Mouse (Mus musculus) midbrain, postnatal 0 days (tissue): ENCODE measurements around the gene Dcaf8. TPM values are rescaled to one million over a fixed set of nuclear protein-coding genes. Genes with fewer than 3 reads are reported as not detected.

ENCODE experiments used
- ATAC-seq: fragments of 200-750 bp; cut with Nextera tagmentation; 2 replicates; pipeline ENCODE4 v1.8.0; 2017; ENCODE audit warnings: moderate number of reproducible peaks, mild to moderate bottlenecking, moderate TSS enrichment, moderate library complexity; ENCODE audit not compliant: low FRiP score
- DNase-seq: peaks from one replicate; pipeline ENCODE4 v3.0.0-alpha.2; 2015; ENCODE audit warnings: low spot score
- H3K27ac ChIP-seq: fragments of 300-500 bp; sonication (generic); 2 replicates; pipeline ENCODE4 v1.5.1; 2014; ENCODE audit warnings: low read depth, mild to moderate bottlenecking, low read length, mixed read lengths
- H3K27me3 ChIP-seq: fragments of 300-500 bp; sonication (generic); 2 replicates; pipeline ENCODE4 v1.6.1; 2014; ENCODE audit warnings: low read length, control low read depth, mixed read lengths; ENCODE audit not compliant: insufficient read depth
- H3K36me3 ChIP-seq: fragments of 300-500 bp; sonication (generic); 2 replicates; pipeline ENCODE4 v1.6.1; 2014; ENCODE audit warnings: low read length, control low read depth, mixed read lengths; ENCODE audit not compliant: insufficient read depth
- H3K4me1 ChIP-seq: fragments of 300-500 bp; sonication (generic); 2 replicates; pipeline ENCODE4 v1.6.1; 2014; ENCODE audit warnings: mild to moderate bottlenecking, control low read depth, antibody characterized with exemption, low read length, mixed read lengths; ENCODE audit not compliant: insufficient read depth
- H3K4me2 ChIP-seq: fragments of 300-500 bp; sonication (generic); 2 replicates; pipeline ENCODE4 v1.6.1; 2014; ENCODE audit warnings: low read depth, mild to moderate bottlenecking, low read length, mixed read lengths; ENCODE audit not compliant: poor library complexity, severe bottlenecking
- H3K4me3 ChIP-seq: fragments of 300-500 bp; sonication (generic); 2 replicates; pipeline ENCODE4 v1.5.1; 2014; ENCODE audit warnings: low read depth, mild to moderate bottlenecking, low read length, moderate library complexity
- H3K9ac ChIP-seq: fragments of 300-500 bp; sonication (generic); replicated peaks from 2 replicates; pipeline ENCODE4 v1.6.1; 2014; ENCODE audit warnings: mild to moderate bottlenecking, low read length, moderate library complexity, mixed read lengths; ENCODE audit not compliant: poor library complexity, severe bottlenecking
- H3K9me3 ChIP-seq: fragments of 300-500 bp; sonication (generic); 2 replicates; pipeline ENCODE4 v1.6.1; 2016; ENCODE audit warnings: low read length, control low read depth
- CTCF ChIP-seq: IDR thresholded peaks from 2 replicates; pipeline ENCODE4 v1.5.1; 2016; ENCODE audit warnings: antibody characterized with exemption, mild to moderate bottlenecking
- WGBS: fragments of 180-500 bp; shearing (Covaris S2); extraction: QIAGEN DNeasy Blood & Tissue Kit; methylation state at CpG from one replicate; pipeline ENCODE4 v1.1.7; 2014; 5-methylcytosine and 5-hydroxymethylcytosine counted together
- polyA plus RNA-seq: library from polyadenylated mRNA; unstranded; fragments of >200 nt; fragmentation: Nextera tagmentation; extraction: Ambion mirVana; gene quantifications from 2 replicates; pipeline ENCODE4 v1.2.1, GENCODE M21; 2015
- total RNA-seq: library from RNA; depleted of rRNA; stranded (reverse); fragments of >200 nt; gene quantifications from 2 replicates; pipeline ENCODE4 v1.2.3, GENCODE M21; 2014; rRNA removed

The Dcaf8 gene
- 64.6 and 72.8 TPM in 2 replicates for total RNA-seq
- 66.8 and 67.6 TPM in 2 replicates for polyA plus RNA-seq

DNA sequence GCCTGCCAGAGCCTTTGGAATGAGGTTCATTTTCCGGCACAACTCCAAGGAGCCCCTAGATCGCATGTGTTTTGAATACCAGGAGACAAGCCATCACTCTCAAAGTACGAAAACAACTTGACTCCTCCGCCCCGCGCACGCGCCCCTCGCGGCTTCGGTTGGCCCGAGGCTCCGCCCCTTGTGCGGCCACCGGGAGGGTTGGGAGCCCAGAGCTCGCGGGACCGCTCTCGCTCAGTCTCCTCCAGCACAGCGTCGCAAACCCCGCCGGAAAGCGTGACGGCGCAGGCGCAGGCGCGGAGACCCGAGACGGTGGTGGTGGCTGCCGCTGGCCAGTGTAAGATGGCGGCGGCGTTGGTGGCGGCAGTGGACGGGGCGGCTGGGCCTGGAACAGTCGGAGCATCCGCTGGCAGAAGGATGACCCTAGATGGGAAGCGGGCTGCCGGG lies at the start of gene Dcaf8:
Gene Dcaf8, plus strand, starts transcription at position 250 of the 444 bp plus-strand sequence.
- no peaks in the 10 kb centered on the region for H3K9me3 ChIP-seq
- no peaks in the 10 kb centered on the region for H3K27me3 ChIP-seq
- H3K4me1 ChIP-seq: peaks cover 15% of the 10 kb centered on the region
- peak within 1 kb of the TSS; percentile 98 for H3K9ac ChIP-seq
- ATAC-seq (peak; percentile 100), DNase-seq (peak; percentile 96)
- no peaks in the 10 kb centered on the region for H3K36me3 ChIP-seq
- H3K27ac ChIP-seq: peak within 1 kb of the TSS; percentile 86
- H3K4me2 ChIP-seq: peak within 1 kb of the TSS; percentile 85
- under 1% methylated on average over 40 of the region's 42 CpGs for WGBS
- no peak for TF ChIP-seq CTCF
- peak within 1 kb of the TSS; percentile 99 for H3K4me3 ChIP-seq

DNA sequence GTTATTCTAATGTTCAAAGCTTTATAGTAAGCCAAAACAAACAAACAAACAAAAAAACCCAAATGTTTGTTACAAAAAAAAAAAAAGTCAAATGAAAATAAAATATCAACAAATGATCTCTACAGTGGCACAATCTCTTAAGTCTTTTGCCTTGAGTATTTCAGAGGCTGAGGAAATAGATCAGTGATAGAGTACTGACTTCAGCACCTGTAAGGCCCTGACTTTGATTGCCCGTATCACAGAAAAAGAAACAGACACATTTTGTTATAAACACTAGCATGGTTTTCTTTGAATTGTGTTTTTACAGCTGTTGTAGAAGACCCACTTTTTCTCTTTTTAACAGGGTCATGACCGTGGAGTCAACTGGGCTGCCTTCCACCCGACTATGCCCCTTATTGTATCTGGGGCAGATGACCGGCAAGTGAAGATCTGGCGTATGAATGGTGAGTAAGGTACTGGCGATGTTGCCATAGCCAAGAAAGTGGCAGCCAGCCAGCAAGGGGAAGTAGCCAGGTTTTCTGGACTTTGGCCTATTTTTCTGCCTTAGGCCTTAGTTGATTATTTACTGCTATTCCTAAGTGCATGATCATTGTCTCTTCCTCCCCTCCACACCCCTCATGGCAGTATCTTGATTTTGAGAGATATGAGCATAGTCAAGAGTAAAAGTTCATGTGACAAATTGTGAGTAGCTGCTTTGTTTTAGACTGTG lies 48.4 kb upstream of the Dcaf8 start:
- no peak overlapping the region for H3K4me2 ChIP-seq
- no peak overlapping the region for H3K27ac ChIP-seq
- no peaks in the 10 kb centered on the region for H3K9me3 ChIP-seq
- DNase-seq (no peak), ATAC-seq (no peak)
- no peaks in the 10 kb centered on the region for H3K27me3 ChIP-seq
- H3K4me3 ChIP-seq: no peak overlapping the region
- 77% methylated on average over 6 of the region's 6 CpGs for WGBS
- peaks cover 59% of the 10 kb centered on the region for H3K36me3 ChIP-seq
- no peak overlapping the region for H3K9ac ChIP-seq
- no peaks in the 10 kb centered on the region for H3K4me1 ChIP-seq
- no peak for TF ChIP-seq CTCF

DNA sequence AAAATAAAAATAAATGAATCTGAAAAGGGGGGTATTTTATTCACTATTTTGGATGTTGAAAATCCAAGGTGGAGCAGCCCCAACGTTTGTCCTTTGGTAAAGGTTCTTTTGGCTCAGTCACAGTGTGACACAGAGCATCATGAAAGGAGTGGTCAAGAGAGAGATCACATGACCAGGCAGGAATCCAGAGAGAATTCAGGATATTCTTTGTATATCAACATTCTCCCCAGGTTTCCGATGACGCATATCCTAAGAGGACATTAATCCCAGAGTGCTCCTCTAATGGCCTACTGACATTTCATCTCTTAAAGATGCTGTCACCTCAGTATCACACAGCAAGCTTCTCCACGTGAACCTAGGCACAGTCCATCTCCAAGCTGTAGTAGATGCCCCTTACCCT lies 44.3 kb upstream of the Dcaf8 start:
- 78% methylated on average over 4 of the region's 4 CpGs for WGBS
- Histone ChIP-seq H3K27me3 (no peaks in the 10 kb centered on the region), H3K27ac (no peak overlapping the region), H3K4me2 (no peak overlapping the region), H3K4me1 (no peaks in the 10 kb centered on the region), H3K9me3 (no peaks in the 10 kb centered on the region), H3K36me3 (peaks cover 77% of the 10 kb centered on the region), H3K4me3 (no peak overlapping the region), H3K9ac (no peak overlapping the region)
- TF ChIP-seq CTCF: no peak
- ATAC-seq (no peak), DNase-seq (no peak)

DNA sequence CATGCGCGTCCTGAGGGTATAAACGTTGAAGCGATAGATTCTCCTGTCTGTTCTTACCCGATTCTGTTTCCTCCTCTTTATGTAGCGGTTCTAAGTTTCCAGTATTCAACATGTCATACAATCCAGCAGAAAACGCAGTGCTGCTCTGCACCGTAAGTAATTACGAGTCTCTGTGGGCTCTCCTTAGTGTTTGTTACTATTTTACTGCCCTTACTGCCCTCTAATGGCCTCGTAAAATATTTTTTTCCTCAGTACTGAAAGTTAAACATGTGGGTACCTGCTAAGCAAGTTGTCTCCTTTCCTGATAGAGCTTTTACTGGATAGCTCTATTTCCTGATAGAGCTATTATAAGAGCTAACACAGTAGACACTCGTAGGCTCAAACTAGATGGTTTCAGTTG lies 42.8 kb upstream of the Dcaf8 start:
- WGBS: 69% methylated on average over 11 of the region's 11 CpGs
- ATAC-seq (no peak), DNase-seq (peak; percentile 8)
- no peak overlapping the region for H3K4me3 ChIP-seq
- H3K27ac ChIP-seq: no peak overlapping the region
- peak; percentile 57 for TF ChIP-seq CTCF
- H3K4me2 ChIP-seq: no peak overlapping the region
- no peaks in the 10 kb centered on the region for H3K4me1 ChIP-seq
- peaks cover 84% of the 10 kb centered on the region for H3K36me3 ChIP-seq
- H3K9ac ChIP-seq: no peak overlapping the region
- H3K9me3 ChIP-seq: no peaks in the 10 kb centered on the region
- no peaks in the 10 kb centered on the region for H3K27me3 ChIP-seq

DNA sequence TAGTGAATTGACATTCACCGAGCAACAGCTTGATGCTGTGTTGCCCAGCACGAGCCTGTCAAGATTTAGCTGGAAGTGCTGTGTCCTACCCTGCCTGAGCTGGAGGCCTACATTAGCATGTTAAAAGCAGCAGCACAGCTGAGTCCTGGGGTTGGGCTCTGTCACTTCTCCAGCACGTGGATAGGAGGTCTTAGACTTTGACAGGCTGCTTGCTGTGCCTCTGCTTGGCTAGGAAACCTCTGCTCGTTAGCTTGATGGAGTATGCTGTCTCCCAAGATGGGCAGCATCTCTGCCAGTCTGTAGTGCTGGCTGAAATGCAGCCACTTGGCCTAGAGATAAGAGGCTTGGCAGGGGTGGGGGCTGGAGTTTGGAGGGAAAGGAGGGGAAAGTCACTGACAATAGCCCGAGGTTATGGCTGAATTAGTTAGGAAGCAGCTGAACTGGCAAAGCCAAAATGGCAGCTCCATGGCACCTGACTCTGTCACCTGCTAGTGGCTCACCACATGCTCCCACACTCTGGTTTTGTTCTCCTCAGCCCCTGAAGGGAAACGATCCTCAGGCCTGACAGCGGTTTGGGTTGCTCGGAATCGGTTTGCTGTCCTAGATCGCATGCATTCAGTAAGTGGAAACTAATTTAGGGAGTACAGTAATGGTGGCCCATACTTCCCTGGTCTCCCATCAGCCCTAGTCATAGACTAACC lies 40.0 kb upstream of the Dcaf8 start:
- Histone ChIP-seq H3K4me1 (no peaks in the 10 kb centered on the region), H3K4me2 (no peak overlapping the region), H3K27me3 (no peaks in the 10 kb centered on the region), H3K36me3 (peaks cover 85% of the 10 kb centered on the region), H3K4me3 (no peak overlapping the region), H3K9me3 (no peaks in the 10 kb centered on the region), H3K9ac (no peak overlapping the region), H3K27ac (no peak overlapping the region)
- DNase-seq (peak; percentile 62), ATAC-seq (peak; percentile 72)
- WGBS: 62% methylated on average over 10 of the region's 10 CpGs
- no peak for TF ChIP-seq CTCF

DNA sequence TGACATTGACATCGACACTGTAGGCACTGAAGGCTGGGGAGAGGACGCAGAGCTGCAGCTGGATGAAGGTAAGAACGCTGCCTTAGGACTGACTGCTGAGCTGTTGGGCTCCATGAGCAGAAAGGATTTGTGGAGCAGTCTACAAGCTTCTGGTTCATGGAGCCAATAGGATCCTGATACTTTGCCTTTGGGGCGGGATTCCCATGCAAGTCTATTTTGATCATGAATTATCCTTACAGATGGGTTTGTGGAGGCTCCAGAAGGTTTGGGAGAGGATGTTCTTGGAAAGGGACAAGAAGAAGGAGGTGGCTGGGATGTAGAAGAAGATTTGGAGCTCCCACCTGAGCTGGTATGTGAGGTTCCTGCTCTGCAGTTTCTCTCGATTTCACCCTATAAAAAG lies 30.9 kb upstream of the Dcaf8 start:
- H3K4me1 ChIP-seq: no peaks in the 10 kb centered on the region
- H3K4me3 ChIP-seq: no peak overlapping the region
- WGBS: 97% methylated on average over 5 of the region's 5 CpGs
- H3K4me2 ChIP-seq: no peak overlapping the region
- H3K36me3 ChIP-seq: peaks cover 96% of the 10 kb centered on the region
- H3K27me3 ChIP-seq: no peaks in the 10 kb centered on the region
- TF ChIP-seq CTCF: no peak
- no peak for DNase-seq
- ATAC-seq: no peak
- no peak overlapping the region for H3K27ac ChIP-seq
- no peak overlapping the region for H3K9ac ChIP-seq
- H3K9me3 ChIP-seq: no peaks in the 10 kb centered on the region
